Mouse (Mus musculus) thymus, postnatal 25 days (tissue): ENCODE measurements at regions not wholly inside any gene's neighbourhood (a gene's known extent, or its start where the extent isn't known, plus 50 kb on each side); places are given as distances from the start of the nearest gene placed in this dataset.

Experiments used
- DNase-seq: peaks from one replicate; pipeline ENCODE4 v3.0.0; 2022

DNA sequence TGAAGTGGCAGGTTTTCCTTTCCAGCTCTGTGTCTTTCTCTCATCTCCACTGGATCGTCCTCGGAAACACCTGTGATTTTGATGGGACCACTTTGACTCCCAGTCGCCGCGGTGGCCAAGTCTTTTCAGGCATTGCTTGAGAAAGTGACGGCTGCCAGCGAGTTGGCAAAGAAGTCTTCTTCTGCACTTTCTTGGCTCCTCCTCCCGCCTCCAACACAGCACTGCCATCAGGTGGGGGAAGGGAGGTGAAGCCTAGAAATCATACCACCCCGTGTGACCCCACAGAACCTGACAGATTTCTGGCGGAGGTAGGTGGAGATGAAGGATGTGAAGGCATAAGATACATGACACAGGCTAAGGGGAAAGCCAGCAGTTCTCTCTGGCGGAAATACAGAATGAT, 327.3 kb downstream of the Etnk1 start:
- DNase-seq, result no peak

- DNase-seq, result no peak
Observed at GRCm38 (mm10) chr6:143494886-143495285, 327.9 kb downstream of the Etnk1 start.

- DNase-seq, result no peak
Observed at GRCm38 (mm10) chr6:143498764-143499163, 331.7 kb downstream of the Etnk1 start.

- DNase-seq, result no peak
Observed at GRCm38 (mm10) chr6:143499259-143500043, 332.4 kb downstream of the Etnk1 start.

GRCm38 (mm10) chr6:143502803-143503202, 335.8 kb downstream of the Etnk1 start:
- DNase-seq, result no peak

DNA sequence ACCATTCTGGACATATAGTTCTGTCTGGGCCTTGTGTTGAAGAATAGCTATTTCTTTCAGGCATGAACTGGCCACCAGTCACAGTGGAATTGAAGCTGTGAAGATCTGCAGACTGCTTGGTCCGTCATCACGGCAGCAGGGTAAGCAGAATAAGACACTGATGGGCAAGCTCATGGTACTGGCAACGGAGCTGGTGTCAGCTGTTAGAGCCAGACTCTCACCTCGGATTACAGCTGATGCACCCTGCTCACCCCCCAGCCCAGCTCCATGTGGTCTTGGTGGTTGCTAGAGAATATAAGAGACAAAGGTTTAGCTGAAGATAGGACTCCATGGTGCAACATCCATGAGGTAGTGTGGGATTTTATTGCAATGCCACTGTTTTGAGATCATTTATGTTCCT, 336.9 kb downstream of the Etnk1 start:
- no peak for DNase-seq

DNA sequence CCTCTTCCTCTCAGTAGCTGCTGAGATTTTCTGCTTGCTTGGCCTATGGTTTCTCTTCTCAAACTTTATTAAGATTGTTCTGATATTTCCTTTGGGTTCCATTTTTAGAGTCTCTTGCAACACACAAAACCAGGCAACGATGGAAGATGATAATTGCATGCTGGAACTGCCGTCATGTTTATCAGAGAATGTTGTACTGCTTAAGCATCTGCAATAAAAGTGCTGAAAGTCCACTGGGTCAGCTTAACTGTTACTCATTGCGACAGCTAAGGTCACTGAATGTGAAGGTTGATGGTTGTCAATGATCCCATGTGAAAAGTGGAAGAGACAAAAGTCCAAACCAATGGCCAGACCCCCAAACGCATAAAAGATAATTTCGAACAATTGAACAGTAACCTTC, 346.4 kb downstream of the Etnk1 start:
- no peak for DNase-seq

GRCm38 (mm10) chr6:143515137-143515536, 348.1 kb downstream of the Etnk1 start:
- no peak for DNase-seq

DNA sequence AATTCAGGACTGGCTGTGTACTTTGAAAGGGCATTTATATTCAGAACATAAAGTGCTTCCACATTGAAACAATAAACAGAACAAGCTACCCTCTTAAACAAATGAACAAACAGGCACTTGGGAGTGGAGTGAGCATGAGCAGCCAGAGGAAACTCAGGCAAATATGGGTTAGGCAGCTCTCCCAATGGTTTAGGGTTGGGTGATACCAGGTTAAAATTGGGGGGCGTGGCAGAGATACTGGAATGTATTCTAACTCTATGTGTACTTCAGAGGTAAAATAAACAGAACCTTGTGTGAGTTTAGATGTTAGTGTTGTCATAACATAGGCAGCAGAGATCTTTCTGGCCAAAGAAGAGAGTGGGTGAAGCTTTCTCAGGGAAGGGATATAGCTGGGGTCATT, 349.7 kb downstream of the Etnk1 start:
- DNase-seq, result no peak

DNA sequence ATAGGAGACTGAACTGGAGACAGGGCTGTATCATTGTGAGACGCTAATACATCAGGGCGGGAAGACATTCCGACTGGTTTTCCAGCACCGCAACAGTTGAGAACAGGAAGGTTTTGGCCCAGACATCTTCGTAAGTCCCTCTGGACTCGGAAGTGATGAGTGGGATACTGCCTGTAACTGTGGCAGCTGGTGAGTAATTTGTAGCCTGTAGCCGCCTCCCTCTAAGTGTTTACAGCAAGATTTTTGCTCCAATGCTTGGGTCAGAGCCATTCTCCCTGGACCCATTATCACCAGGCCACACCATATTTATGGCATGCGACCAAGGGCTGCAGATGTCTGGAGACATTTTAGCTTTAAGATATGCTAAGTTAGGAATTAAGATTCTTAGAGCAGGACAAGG, 351.5 kb downstream of the Etnk1 start:
- DNase-seq, result no peak

GRCm38 (mm10) chr6:143519668-143520067, 352.6 kb downstream of the Etnk1 start:
- no peak for DNase-seq

DNA sequence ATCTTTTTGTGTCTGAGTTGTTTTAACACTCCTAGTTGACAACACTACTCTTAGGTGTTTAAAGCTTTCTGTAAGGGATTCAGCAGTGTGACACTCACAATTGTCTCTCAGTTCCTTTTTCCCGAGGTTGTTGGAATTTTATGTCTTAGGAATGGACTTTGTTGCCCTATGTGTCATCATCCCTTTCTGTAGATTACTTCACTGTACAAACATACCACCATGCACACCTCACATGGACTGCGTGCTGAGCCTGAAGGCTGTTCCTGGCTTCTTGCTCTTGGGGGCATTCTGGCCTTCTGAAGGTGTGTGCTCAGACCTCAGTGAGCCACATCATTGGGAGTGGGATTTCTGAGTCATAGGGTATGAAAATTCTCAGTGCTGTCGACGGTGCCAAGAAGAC, 358.1 kb downstream of the Etnk1 start:
- DNase-seq, result no peak

DNA sequence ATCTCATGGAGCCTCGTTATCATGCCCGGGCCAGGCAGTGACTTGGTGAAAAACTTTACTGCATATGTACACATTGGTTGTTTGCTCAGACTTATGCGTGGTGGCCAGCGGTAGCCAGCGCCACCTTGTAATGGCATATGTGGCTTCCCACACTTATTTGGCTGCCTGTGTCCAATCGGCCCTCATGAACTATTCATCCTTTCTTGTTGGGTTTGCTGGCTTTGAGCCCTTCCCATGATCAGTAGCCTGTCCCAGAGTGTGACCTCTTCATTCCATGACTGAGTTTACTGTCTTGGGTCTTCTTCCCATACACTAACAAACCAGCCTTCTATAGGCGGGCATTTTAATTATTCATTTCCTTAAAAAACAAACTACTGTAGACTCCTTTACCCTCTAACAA, 361.9 kb downstream of the Etnk1 start:
- no peak for DNase-seq

- no peak for DNase-seq
Observed at GRCm38 (mm10) chr6:143530372-143531224, 363.6 kb downstream of the Etnk1 start.

GRCm38 (mm10) chr6:143531477-143531876, 364.5 kb downstream of the Etnk1 start:
- no peak for DNase-seq

- DNase-seq, result no peak
Observed at GRCm38 (mm10) chr6:143532380-143532779, 365.4 kb downstream of the Etnk1 start.

DNA sequence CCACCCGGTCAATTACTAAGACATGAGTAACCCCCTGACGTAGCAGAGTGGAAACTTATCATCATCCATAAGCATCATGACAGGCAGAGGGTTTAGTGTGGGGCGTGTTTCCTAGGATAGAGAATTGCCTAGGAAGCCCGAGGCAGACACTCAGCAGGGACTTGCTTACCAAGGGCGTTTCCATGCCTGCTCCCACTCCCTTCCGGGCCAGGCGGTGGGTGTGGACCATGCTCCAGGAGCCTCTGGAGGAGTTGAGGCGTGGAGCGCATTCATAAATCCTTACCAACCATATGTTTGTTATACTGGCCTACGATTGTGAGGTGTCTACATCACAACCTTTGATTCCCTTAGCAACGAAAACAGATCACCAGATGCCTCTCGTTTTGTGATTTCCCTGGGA, 368.2 kb downstream of the Etnk1 start:
- DNase-seq, result no peak

DNA sequence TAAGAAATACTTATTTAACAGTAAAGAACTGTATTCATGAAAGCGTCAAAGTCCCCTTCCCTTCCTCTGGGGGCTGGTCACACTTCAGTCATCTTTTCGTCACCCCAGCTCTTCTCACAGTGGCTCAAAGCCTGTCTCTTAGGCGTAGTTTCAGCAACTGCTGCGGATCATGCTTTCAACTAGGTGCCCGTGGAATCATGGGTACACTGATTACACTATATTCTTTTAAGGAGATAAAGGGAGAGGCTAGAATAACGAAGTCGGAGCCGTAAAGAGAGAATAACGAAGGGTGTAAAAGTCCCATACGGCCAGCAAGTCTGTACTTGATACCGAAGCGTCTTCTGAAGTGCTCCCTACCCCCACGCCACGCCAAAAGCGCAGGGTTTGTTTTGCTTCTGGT, 368.7 kb downstream of the Etnk1 start:
- no peak for DNase-seq

DNA sequence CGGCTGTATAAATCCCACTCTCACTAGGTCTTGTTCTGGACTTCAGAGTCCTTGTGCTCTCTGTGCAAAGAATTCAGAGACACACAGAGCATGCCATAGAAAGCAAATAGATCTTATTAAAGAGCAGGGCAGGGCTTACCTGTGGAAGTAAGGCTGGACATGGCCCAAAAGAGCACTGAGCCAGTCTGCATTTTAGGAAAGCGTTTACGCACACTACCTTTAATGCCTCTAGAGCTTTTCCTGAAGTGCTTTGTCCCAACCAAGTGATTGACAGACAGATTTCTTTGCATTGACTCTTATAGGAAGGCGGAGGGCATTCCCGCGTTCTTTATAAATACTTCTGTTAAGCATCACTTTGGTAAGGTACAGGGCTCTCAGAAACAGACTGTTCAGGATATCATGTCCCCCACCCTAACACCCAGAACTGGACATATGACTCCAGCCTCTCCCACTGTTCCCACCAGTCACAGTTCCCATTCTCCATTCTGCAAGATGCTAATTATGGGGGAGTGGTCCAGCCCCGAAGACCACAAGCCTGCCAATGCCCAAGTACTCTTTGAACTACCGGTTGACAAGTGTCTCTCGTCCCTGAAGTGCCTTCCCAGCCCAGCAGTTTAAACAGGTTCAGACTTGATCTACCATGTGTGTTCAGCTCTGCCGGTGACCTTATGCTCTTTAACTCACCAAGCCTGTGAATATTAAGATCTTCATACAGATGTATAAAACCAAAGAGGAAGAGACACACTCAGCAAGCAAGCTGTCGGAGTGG, 369.7 kb downstream of the Etnk1 start:
- no peak for DNase-seq

- no peak for DNase-seq
Observed at GRCm38 (mm10) chr6:143547406-143547903, 380.4 kb downstream of the Etnk1 start.

GRCm38 (mm10) chr6:143554946-143555345, 387.9 kb downstream of the Etnk1 start:
- DNase-seq, result no peak

DNA sequence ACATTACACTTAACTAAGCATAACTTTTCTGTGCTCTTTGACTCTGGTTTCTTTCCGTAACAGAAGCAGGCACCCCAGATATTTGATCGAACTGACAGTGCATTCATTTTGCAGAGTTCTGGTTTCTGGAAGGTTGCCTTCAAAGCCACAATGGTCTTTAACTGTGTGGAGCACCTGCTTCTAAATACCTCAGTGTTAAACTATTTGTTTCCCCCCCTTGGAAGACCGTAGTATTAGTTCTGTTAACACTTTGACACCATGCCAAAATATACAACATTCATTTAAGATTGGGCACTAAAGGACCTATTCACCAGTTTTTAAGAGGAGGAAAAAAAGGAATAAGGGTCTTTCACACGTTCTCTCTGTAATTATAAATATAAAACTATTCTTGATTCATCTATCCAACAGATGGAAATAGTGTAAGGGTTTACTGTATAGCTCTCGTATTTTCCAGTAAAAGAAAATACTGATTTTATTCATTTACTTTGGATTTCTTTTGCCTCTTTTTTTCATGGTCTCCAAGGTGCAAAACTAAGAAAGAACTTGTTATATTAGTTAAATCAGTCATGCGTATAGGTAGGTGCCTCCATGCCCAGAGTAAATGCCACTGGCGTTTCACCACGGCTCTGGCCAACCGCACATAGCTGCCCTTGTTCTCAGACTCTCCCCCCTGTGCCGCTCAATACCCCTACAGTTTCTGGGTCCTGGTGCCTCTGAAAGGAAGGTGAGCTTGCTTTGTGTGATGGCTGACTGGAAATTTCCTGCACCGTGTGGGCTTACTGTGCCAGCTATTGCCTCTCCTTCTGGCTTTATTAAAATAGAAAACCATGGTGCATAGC, 391.2 kb downstream of the Etnk1 start:
- no peak for DNase-seq
